Mouse (Mus musculus) megakaryocyte, embryonic 14.5 days (primary cell): Measurements from ENCODE around the gene Olfr1065.

Experiments used
- FLI1 ChIP-seq: IDR thresholded peaks from 2 replicates; pipeline ENCODE4 v1.6.1; 2012; ENCODE audit warnings: low read length, inconsistent platforms, mixed read lengths
- GATA1 ChIP-seq: IDR thresholded peaks from 3 replicates; pipeline ENCODE4 v1.6.1; 2012; ENCODE audit warnings: mixed read lengths, low read length, inconsistent platforms, borderline replicate concordance

DNA sequence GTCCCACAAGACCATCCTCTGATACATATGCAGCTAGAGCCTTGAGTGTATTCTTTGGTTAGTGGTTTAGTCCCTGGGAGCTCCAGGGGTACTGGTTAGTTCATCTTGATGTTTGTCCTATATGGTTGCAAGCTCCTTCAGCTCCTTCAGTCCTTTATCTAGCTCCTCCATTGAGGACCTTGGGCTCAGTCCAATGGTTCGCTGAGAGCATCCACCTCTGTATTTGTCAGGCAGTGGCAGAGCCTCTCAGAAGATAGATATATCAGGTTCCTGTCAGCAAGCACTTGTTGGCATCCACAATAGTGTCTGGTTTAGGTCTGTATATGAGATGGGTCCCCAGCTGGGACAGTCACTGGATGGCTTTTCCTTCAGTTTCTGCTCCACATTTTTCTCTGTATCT, 10.0 kb upstream of the Olfr1065 start:
- no peak for TF ChIP-seq GATA1
- TF ChIP-seq FLI1, result no peak
